Mouse (Mus musculus): ENCODE data around the gene Ssh1. TPM values are rescaled to one million over a fixed set of nuclear protein-coding genes. Genes with fewer than 3 reads are reported as not detected.
A peak's percentile ranks its signal among the peaks of the same experiment; 100 is the strongest.

Gene Ssh1
- polyA plus RNA-seq, 1 experiment from 2014 or later = 13.3 TPM

DNA sequence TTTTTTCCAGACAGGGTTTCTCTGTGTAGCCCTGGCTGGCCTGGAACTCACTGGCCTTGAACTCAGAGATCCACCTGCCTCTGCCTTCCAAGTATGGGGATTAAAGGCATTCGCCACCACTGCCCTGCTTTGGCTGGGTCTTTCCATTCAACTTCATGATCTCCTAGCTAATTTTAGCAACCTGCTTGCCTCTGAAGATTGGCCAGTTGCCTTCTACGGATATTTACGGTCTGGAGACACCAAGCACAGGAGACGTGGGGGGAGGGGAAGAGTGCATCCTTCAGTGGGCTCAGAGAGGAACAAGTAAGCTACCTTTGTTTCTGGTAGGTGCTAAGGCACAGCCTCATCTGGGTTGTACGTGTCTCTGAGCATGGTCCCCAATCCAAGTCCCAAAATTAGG is 38.4 kb downstream of the Ssh1 start:
- 91% methylated on average over 5 of the region's 5 CpGs for WGBS
- H3K27ac ChIP-seq (replicated peaks) = no peak overlapping the region
- peaks cover 74% of the 10 kb centered on the region for H3K36me3 ChIP-seq

DNA sequence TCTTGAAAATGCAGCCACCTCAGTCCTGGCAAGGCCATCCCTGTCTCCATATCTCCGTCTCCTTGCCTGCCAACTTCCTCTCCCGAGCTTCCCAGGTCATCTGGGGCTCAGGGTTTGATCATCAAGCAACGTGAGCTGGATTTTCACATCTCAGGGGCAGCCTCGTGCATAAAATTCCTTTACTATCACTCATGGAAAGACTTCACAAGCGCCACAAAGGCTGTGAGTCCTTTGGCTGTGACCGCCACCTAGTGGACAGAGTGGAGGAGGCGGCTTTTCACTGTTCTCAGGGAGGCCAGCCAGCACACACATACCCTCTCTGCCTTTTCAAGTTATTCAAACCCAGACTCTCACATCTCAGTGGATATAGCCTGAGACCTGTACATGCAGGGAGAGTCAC is 39.3 kb downstream of the Ssh1 start:
- Histone ChIP-seq H3K36me3 (peaks cover 80% of the 10 kb centered on the region), H3K9me3 (replicated peaks) (no peaks in the 10 kb centered on the region), H3K27ac (replicated peaks) (peak overlapping the region; percentile 34; the same call in 1 of the 2 replicates), H3K4me1 (peaks cover 13% of the 10 kb centered on the region), H3K4me3 (no peak overlapping the region), H3K27me3 (ENCODE audit: low read depth, poor library complexity, severe bottlenecking) (no peaks in the 10 kb centered on the region)
- 17% methylated on average over 7 of the region's 7 CpGs for WGBS
- peak; percentile 78 for DNase-seq (ENCODE audit: low spot score)

More for the DNA sequence above, 38.4 kb downstream of the Ssh1 start:
- Histone ChIP-seq H3K4me1 (peaks cover 14% of the 10 kb centered on the region), H3K27me3 (ENCODE audit: low read depth, poor library complexity, severe bottlenecking) (no peaks in the 10 kb centered on the region), H3K4me3 (no peak overlapping the region), H3K9me3 (replicated peaks) (no peaks in the 10 kb centered on the region)
- DNase-seq (ENCODE audit: low spot score) = no peak

- 93% methylated on average over 10 of the region's 10 CpGs for WGBS
- H3K4me1 ChIP-seq = peaks cover 3% of the 10 kb centered on the region; the same call in 1 of the 2 replicates
- H3K9me3 ChIP-seq (replicated peaks) = no peaks in the 10 kb centered on the region
- no peak for DNase-seq (ENCODE audit: low spot score)
- peaks cover 87% of the 10 kb centered on the region for H3K36me3 ChIP-seq
- no peaks in the 10 kb centered on the region for H3K27me3 ChIP-seq (ENCODE audit: low read depth, poor library complexity, severe bottlenecking)
- H3K4me3 ChIP-seq = no peak overlapping the region
- no peak overlapping the region for H3K27ac ChIP-seq (replicated peaks)
Observed at GRCm38 (mm10) chr5:113952519-113952918, 41.2 kb downstream of the Ssh1 start.

- no peak overlapping the region for H3K27ac ChIP-seq (replicated peaks)
- WGBS = 95% methylated on average over 11 of the region's 11 CpGs
- H3K36me3 ChIP-seq = peaks cover 89% of the 10 kb centered on the region
- H3K4me1 ChIP-seq = peaks cover 3% of the 10 kb centered on the region; the same call in 1 of the 2 replicates
- H3K27me3 ChIP-seq (ENCODE audit: low read depth, poor library complexity, severe bottlenecking) = no peaks in the 10 kb centered on the region
- no peak for DNase-seq (ENCODE audit: low spot score)
- no peaks in the 10 kb centered on the region for H3K9me3 ChIP-seq (replicated peaks)
- no peak overlapping the region for H3K4me3 ChIP-seq
Observed at GRCm38 (mm10) chr5:113951693-113952071, 42.0 kb downstream of the Ssh1 start.

- Histone ChIP-seq H3K4me1 (peaks cover 3% of the 10 kb centered on the region; the same call in 1 of the 2 replicates), H3K27ac (replicated peaks) (no peak overlapping the region), H3K4me3 (no peak overlapping the region), H3K36me3 (peaks cover 95% of the 10 kb centered on the region), H3K9me3 (replicated peaks) (no peaks in the 10 kb centered on the region), H3K27me3 (ENCODE audit: low read depth, poor library complexity, severe bottlenecking) (no peaks in the 10 kb centered on the region)
- 89% methylated on average over 19 of the region's 19 CpGs for WGBS
- no peak for DNase-seq (ENCODE audit: low spot score)
Observed at GRCm38 (mm10) chr5:113950786-113951692, 42.7 kb downstream of the Ssh1 start.

GRCm38 (mm10) chr5:113950133-113950532 is 43.6 kb downstream of the Ssh1 start:
- no peak for DNase-seq (ENCODE audit: low spot score)
- peaks cover 96% of the 10 kb centered on the region for H3K36me3 ChIP-seq

DNA sequence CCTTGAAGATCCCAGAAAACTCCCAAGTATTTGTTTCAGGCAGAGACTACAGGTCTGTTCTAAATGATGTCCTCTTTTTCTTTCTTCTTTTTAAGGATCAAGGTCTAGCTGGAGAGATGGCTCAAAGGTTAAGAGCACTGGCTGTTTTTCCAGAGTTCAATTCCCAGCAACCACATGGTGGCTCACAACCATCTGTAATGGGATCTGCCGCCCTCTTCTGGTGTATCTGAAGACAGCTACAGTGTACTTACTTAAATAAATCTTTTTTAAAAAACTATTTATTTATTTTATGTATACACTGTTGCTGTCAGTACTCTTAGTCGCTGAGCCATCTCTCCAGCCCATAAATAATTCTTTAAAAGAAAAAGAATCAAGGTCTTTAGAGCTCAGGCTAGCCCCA is 46.4 kb downstream of the Ssh1 start:
- no peak for DNase-seq (ENCODE audit: low spot score)
- Histone ChIP-seq H3K4me3 (no peak overlapping the region), H3K4me1 (peaks cover 6% of the 10 kb centered on the region), H3K27ac (replicated peaks) (no peak overlapping the region), H3K9me3 (replicated peaks) (no peaks in the 10 kb centered on the region), H3K27me3 (ENCODE audit: low read depth, poor library complexity, severe bottlenecking) (no peaks in the 10 kb centered on the region), H3K36me3 (peaks cover 100% of the 10 kb centered on the region)
- 70% methylated on average over 2 of the region's 2 CpGs for WGBS

More at GRCm38 (mm10) chr5:113950133-113950532, 43.6 kb downstream of the Ssh1 start:
- H3K4me3 ChIP-seq = no peak overlapping the region
- whole genome bisulfite sequencing = 94% methylated on average over 17 of the region's 17 CpGs
- H3K27ac ChIP-seq (replicated peaks) = no peak overlapping the region
- peaks cover 3% of the 10 kb centered on the region; the same call in 1 of the 2 replicates for H3K4me1 ChIP-seq
- H3K9me3 ChIP-seq (replicated peaks) = no peaks in the 10 kb centered on the region
- no peaks in the 10 kb centered on the region for H3K27me3 ChIP-seq (ENCODE audit: low read depth, poor library complexity, severe bottlenecking)

GRCm38 (mm10) chr5:113945126-113945525 is 48.6 kb downstream of the Ssh1 start:
- peaks cover 100% of the 10 kb centered on the region for H3K36me3 ChIP-seq
- no peaks in the 10 kb centered on the region for H3K27me3 ChIP-seq (ENCODE audit: low read depth, poor library complexity, severe bottlenecking)
- WGBS = 92% methylated on average over 6 of the region's 6 CpGs
- no peaks in the 10 kb centered on the region for H3K9me3 ChIP-seq (replicated peaks)
- H3K4me1 ChIP-seq = peaks cover 6% of the 10 kb centered on the region
- no peak for DNase-seq (ENCODE audit: low spot score)
- no peak overlapping the region for H3K4me3 ChIP-seq
- 0 out of 2 replicates have a peak overlapping the region, but pooled peaks have one; percentile 7 for H3K27ac ChIP-seq (replicated peaks)

- H3K27me3 ChIP-seq (ENCODE audit: low read depth, poor library complexity, severe bottlenecking) = no peaks in the 10 kb centered on the region
- DNase-seq (ENCODE audit: low spot score) = no peak
- no peak overlapping the region for H3K4me3 ChIP-seq
- no peaks in the 10 kb centered on the region for H3K9me3 ChIP-seq (replicated peaks)
- 84% methylated on average over 12 of the region's 12 CpGs for WGBS
- peaks cover 12% of the 10 kb centered on the region for H3K4me1 ChIP-seq
- H3K27ac ChIP-seq (replicated peaks) = peak overlapping the region; percentile 68
- H3K36me3 ChIP-seq = peaks cover 97% of the 10 kb centered on the region
Observed at GRCm38 (mm10) chr5:113943328-113943727, 50.4 kb downstream of the Ssh1 start.

- Histone ChIP-seq H3K4me3 (no peak overlapping the region), H3K36me3 (peaks cover 94% of the 10 kb centered on the region), H3K27me3 (ENCODE audit: low read depth, poor library complexity, severe bottlenecking) (no peaks in the 10 kb centered on the region), H3K9me3 (replicated peaks) (no peaks in the 10 kb centered on the region), H3K27ac (replicated peaks) (peak overlapping the region; percentile 68; the same call in 1 of the 2 replicates), H3K4me1 (peaks cover 19% of the 10 kb centered on the region)
- peak; percentile 27 for DNase-seq (ENCODE audit: low spot score)
- WGBS = 89% methylated on average over 12 of the region's 12 CpGs
Observed at GRCm38 (mm10) chr5:113942580-113942979, 51.1 kb downstream of the Ssh1 start.

GRCm38 (mm10) chr5:113939263-113939900 is 54.3 kb downstream of the Ssh1 start:
- H3K27me3 ChIP-seq (ENCODE audit: low read depth, poor library complexity, severe bottlenecking) = no peaks in the 10 kb centered on the region
- 0 out of 2 replicates have a peak overlapping the region, but pooled peaks have one; percentile 10 for H3K27ac ChIP-seq (replicated peaks)
- no peak overlapping the region for H3K4me3 ChIP-seq
- 41% methylated on average over 12 of the region's 12 CpGs for WGBS
- H3K4me1 ChIP-seq = peaks cover 24% of the 10 kb centered on the region
- DNase-seq (ENCODE audit: low spot score) = no peak
- no peaks in the 10 kb centered on the region for H3K9me3 ChIP-seq (replicated peaks)
- H3K36me3 ChIP-seq = peaks cover 62% of the 10 kb centered on the region

DNA sequence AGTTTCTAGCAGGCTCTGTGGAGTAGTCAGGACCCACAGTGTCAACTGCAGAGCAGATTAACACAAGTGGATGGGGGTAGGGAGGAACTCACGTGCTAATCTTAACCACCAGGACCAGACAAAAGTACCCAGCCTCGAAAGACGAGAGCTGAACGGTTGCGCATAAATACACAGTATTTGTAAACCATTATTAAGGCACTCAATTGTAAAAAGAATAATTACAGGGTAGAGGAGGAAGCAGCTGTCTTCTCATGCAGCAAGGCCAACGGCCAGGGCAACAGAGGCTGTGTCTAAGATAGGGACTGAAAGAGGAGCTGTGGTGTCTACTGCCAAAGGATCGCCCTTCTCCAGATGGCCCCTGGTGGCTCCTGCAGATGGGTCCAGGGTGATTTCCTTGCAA is 56.0 kb downstream of the Ssh1 start:
- H3K27ac ChIP-seq (replicated peaks) = peak overlapping the region; percentile 73
- peaks cover 45% of the 10 kb centered on the region for H3K36me3 ChIP-seq
- 68% methylated on average over 7 of the region's 7 CpGs for WGBS
- no peak for DNase-seq (ENCODE audit: low spot score)
- peaks cover 18% of the 10 kb centered on the region for H3K4me1 ChIP-seq
- H3K9me3 ChIP-seq (replicated peaks) = no peaks in the 10 kb centered on the region
- H3K27me3 ChIP-seq (ENCODE audit: low read depth, poor library complexity, severe bottlenecking) = no peaks in the 10 kb centered on the region
- no peak overlapping the region for H3K4me3 ChIP-seq

DNA sequence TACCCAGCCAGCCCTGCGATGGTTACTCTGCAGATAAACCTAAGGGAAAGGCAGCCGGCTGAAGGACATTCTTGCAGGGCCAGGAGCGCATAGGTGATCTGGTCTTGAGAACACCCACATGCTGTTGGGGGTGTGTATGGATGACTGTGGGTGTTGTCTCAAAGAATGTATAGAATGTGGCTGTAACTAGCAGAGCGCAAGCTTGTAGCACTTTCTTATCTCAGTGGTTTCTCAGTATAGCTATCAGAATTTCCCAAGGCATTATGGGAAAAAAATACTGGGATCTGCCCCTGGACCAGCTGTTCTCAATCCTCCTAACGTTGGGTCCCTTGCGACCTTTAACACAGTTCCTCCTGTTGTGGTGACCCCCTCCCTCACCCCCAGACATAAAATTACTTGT is 59.8 kb downstream of the Ssh1 start:
- Histone ChIP-seq H3K4me1 (peaks cover 36% of the 10 kb centered on the region), H3K27ac (replicated peaks) (no peak overlapping the region), H3K9me3 (replicated peaks) (no peaks in the 10 kb centered on the region), H3K4me3 (no peak overlapping the region), H3K36me3 (peaks cover 10% of the 10 kb centered on the region), H3K27me3 (ENCODE audit: low read depth, poor library complexity, severe bottlenecking) (no peaks in the 10 kb centered on the region)
- WGBS = 86% methylated on average over 6 of the region's 6 CpGs
- DNase-seq (ENCODE audit: low spot score) = no peak
